16 mouse cellular contexts compared by ENCODE assay signal in the genomic region with DNA sequence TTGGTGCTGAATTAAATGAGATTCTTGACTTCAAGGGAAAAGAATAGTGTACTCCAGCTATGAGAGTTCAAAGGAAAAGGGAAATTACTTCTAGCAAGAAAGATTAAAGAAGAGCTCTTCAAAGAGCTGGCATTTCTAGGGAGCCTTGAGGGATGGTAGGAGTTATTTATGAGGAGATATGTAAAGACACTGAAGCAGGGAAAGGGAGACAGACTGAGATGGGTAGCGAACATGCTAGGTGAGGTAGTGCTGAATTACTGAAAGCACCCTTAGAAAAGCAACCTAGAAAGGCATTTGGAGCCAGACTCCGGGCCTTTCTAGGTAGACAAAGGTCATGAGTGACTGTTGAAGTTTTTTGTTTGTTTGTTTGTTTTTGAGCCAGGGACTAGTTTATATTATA.
"Had no signal": no experiment of that assay in that cellular context is flagged by ENCODE, and none has a peak within 500 bp of the region (broad histone marks: within the 10 kb centered on the region; RNA-seq: fewer than 3 reads in every experiment).

No protein-coding gene starts in this region.

- H3K4me2 ChIP-seq: neural tube, embryonic 13.5 days; neural tube, embryonic 15.5 days; stomach, embryonic 15.5 days had no signal

- H3K4me3 ChIP-seq: neural tube, embryonic 13.5 days; neural tube, embryonic 15.5 days; stomach, embryonic 15.5 days had no signal

- H3K27me3 ChIP-seq: neural tube, embryonic 13.5 days; neural tube, embryonic 15.5 days; stomach, embryonic 15.5 days had no signal

- DNase-seq: retina, postnatal 1 day; right cerebral cortex, adult 18-20 months; right cerebral cortex, postnatal 14 days; right cerebral cortex, postnatal 25 days; right cerebral cortex, postnatal 4 days; spleen, adult 18-20 months; thymus, adult 18-20 months; thymus, adult 2 months; thymus, postnatal 14 days; thymus, postnatal 25 days; thymus, postnatal 36 days; thymus, postnatal 4 days had no signal

- H3K9me3 ChIP-seq: neural tube, embryonic 13.5 days; neural tube, embryonic 15.5 days; stomach, embryonic 15.5 days had no signal

- H3K9ac ChIP-seq: neural tube, embryonic 13.5 days; neural tube, embryonic 15.5 days; stomach, embryonic 15.5 days had no signal

- H3K27ac ChIP-seq: neural tube, embryonic 13.5 days; neural tube, embryonic 15.5 days; stomach, embryonic 15.5 days; stomach, postnatal 0 days had no signal

- H3K36me3 ChIP-seq: neural tube, embryonic 15.5 days; stomach, embryonic 15.5 days had no signal

- H3K4me1 ChIP-seq: stomach, embryonic 15.5 days had no signal
